Mouse (Mus musculus): ENCODE measurements around the gene Arf6. TPM values are rescaled to one million over a fixed set of nuclear protein-coding genes. Genes with fewer than 3 reads are reported as not detected.

Gene Arf6
- polyA plus RNA-seq, 1 experiment, result 251 TPM

GRCm38 (mm10) chr12:69422827-69423537 is 51.0 kb downstream of the Arf6 start:
- Histone ChIP-seq H3K27me3 (replicated peaks) (peaks cover 40% of the 10 kb centered on the region), H3K4me3 (replicated peaks) (peak overlapping the region; percentile 84), H3K36me3 (replicated peaks; ENCODE audit: low read length) (no peaks in the 10 kb centered on the region), H3K9me3 (peaks cover 7% of the 10 kb centered on the region), H3K4me1 (peaks cover 50% of the 10 kb centered on the region)
- TF ChIP-seq FLI1 (IDR thresholded peaks at IDR 0.05; ENCODE audit: low read length) (peak; percentile 36; the same call in 1 of the 2 replicates), GATA1 (IDR thresholded peaks at IDR 0.05; ENCODE audit: borderline replicate concordance, low read length) (no peak)

Other genes starting within 250 kb of the Arf6 start
- 250 and 1,840 TPM in 2 replicates for gene Rps29, start 213.0 kb upstream of the Arf6 start, polyA plus RNA-seq (2012; ENCODE audit: insufficient read depth, low replicate concordance)
- 14.7 TPM in 1 of 2 replicates, not detected in the other for gene Lrr1, start 203.3 kb upstream of the Arf6 start, polyA plus RNA-seq (2012; ENCODE audit: insufficient read depth, low replicate concordance)
- gene Rpl36al, start 188.1 kb upstream of the Arf6 start, polyA plus RNA-seq (2012; ENCODE audit: insufficient read depth, low replicate concordance), result 6.9 and 62.3 TPM in 2 replicates
- 21.6 and 30.4 TPM in 2 replicates for gene Mgat2, start 188.0 kb upstream of the Arf6 start, polyA plus RNA-seq (2012; ENCODE audit: insufficient read depth, low replicate concordance)
- gene Gm49383, start 175.0 kb upstream of the Arf6 start, polyA plus RNA-seq (2012; ENCODE audit: insufficient read depth, low replicate concordance), result 5.9 and 6.8 TPM in 2 replicates
- 0.65 and 2.6 TPM in 2 replicates for gene Dnaaf2, start 173.7 kb upstream of the Arf6 start, polyA plus RNA-seq (2012; ENCODE audit: insufficient read depth, low replicate concordance)
- not detected in 2 replicates for gene Gm49384, start 167.9 kb upstream of the Arf6 start, polyA plus RNA-seq (2012; ENCODE audit: insufficient read depth, low replicate concordance)
- 2.3 and 13.8 TPM in 2 replicates for gene Pole2, start 144.0 kb upstream of the Arf6 start, polyA plus RNA-seq (2012; ENCODE audit: insufficient read depth, low replicate concordance)
- 1.1 and 1.2 TPM in 2 replicates for gene Klhdc1, start 131.0 kb upstream of the Arf6 start, polyA plus RNA-seq (2012; ENCODE audit: insufficient read depth, low replicate concordance)
- gene Klhdc2, start 75.5 kb upstream of the Arf6 start, polyA plus RNA-seq (2012; ENCODE audit: insufficient read depth, low replicate concordance), result 7.4 and 26.4 TPM in 2 replicates
- 1.4 and 3.2 TPM in 2 replicates for gene Nemf, start 15.0 kb upstream of the Arf6 start, polyA plus RNA-seq (2012; ENCODE audit: insufficient read depth, low replicate concordance)
- gene Gm9887, start 308 bp downstream of the Arf6 start, polyA plus RNA-seq (2012; ENCODE audit: insufficient read depth, low replicate concordance), result 3.3 and 4.8 TPM in 2 replicates
- 7.0 TPM in 1 of 2 replicates, not detected in the other for gene Vcpkmt, start 210.9 kb downstream of the Arf6 start, polyA plus RNA-seq (2012; ENCODE audit: insufficient read depth, low replicate concordance)

All from megakaryocyte, embryonic 14.5 days (primary cell).